Mouse (Mus musculus): Measurements from ENCODE around the gene Capn15.

- TF ChIP-seq POLR2A (IDR thresholded peaks at IDR 0.05; ENCODE audit: control insufficient read depth in 1 of 2, insufficient read depth in 1 of 2, low read depth in 1 of 2, low read length in 2 of 2, poor library complexity in 1 of 2) (no peak), MXI1 (IDR thresholded peaks at IDR 0.05; ENCODE audit: low read depth, low read length) (no peak)
These were observed 4.7 kb downstream of the Capn15 start for GRCm38 (mm10) chr17:25980854-25981253.

All from MEL (cell line).